12 mouse cellular contexts compared by ENCODE assay signal in the genomic region with DNA sequence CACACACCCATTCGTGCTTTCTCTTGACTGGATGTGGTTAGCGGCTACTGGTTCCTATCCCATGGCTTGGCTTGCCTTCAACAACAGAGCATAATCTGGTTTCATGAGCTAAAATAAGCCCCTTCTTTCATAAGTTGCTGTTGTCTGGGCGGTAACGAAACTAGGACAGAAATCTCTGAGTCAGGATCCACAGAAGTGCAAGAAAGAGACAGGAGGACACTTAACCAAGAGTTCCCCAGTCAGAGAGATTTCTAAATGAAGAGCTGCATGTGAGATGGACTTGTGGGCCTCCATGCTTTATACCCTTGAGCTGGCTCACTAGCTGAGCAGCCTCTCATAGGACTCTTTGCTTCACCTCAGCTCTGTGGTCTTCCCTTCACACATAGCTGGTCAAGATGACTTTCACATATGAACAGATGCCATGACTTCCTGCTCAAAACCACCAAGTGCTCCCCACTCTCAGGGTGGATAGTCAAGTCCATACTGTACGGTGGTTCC. TPM values are rescaled to one million over a fixed set of nuclear protein-coding genes. Genes with fewer than 3 reads are reported as not detected.
A peak's percentile ranks its signal among the peaks of the same experiment; 100 is the strongest.
DNase-seq lines count a peak whose midpoint lies in the region; ATAC-seq lines count a peak whose summit lies in the region.
"Had no signal": no experiment of that assay in that cellular context is flagged by ENCODE, and none has a peak within 500 bp of the region (broad histone marks: within the 10 kb centered on the region; RNA-seq: fewer than 3 reads in every experiment).

No protein-coding gene starts in this region.

- H3K27me3 ChIP-seq in heart, embryonic 11.5 days (ENCODE audit: control insufficient read depth, insufficient read depth, low read length): no peaks in the 10 kb centered on the region
- H3K27me3 ChIP-seq in forebrain, embryonic 16.5 days (replicated peaks; ENCODE audit: control insufficient read depth, insufficient read depth, low read length): no peaks in the 10 kb centered on the region
- no peaks in the 10 kb centered on the region for H3K27me3 ChIP-seq in embryonic facial prominence, embryonic 10.5 days (replicated peaks; ENCODE audit: low read depth, poor library complexity, severe bottlenecking)

- no peak overlapping the region for H3K9ac ChIP-seq in heart, embryonic 11.5 days (ENCODE audit: low read depth, low read length)
- H3K9ac ChIP-seq in forebrain, embryonic 16.5 days (replicated peaks; ENCODE audit: low read depth, low read length): no peak overlapping the region

- no peak for ATAC-seq in heart, embryonic 11.5 days (replicated peaks; ENCODE audit: insufficient number of reproducible peaks, low FRiP score, low TSS enrichment)
- ATAC-seq in forebrain, embryonic 16.5 days: no peak

- H3K4me1 ChIP-seq in heart, embryonic 11.5 days (ENCODE audit: control insufficient read depth, insufficient read depth, low read length): no peaks in the 10 kb centered on the region
- no peaks in the 10 kb centered on the region for H3K4me1 ChIP-seq in forebrain, embryonic 16.5 days (replicated peaks; ENCODE audit: control insufficient read depth, insufficient read depth, low read length)
- peaks cover 5% of the 10 kb centered on the region; the same call in 1 of the 2 replicates for H3K4me1 ChIP-seq in embryonic facial prominence, embryonic 10.5 days

- DNase-seq in heart, adult 11 months: peak; percentile 95
- DNase-seq in right cerebral cortex, postnatal 25 days: peak; percentile 15
- DNase-seq in right cerebral cortex, postnatal 14 days: no peak
- peak; percentile 13 to 64 for DNase-seq in left cerebral cortex, postnatal 14 days (ENCODE audit: low spot score in 2 of 2)
- DNase-seq in telencephalon, adult 2 months (ENCODE audit: low read depth, low spot score): peak; percentile 77
- DNase-seq in embryonic facial prominence, embryonic 10.5 days (ENCODE audit: low spot score): no peak
- DNase-seq: gastrocnemius, postnatal 25 days; kidney, postnatal 14 days; lung, postnatal 14 days; thymus, postnatal 25 days had no signal

- 90% methylated on average over 5 of the region's 5 CpGs for WGBS in heart, embryonic 11.5 days (ENCODE audit: insufficient replicate concordance)
- 96% methylated on average over 5 of the region's 5 CpGs for WGBS in forebrain, embryonic 16.5 days
- 91% methylated on average over 5 of the region's 5 CpGs for WGBS in embryonic facial prominence, embryonic 10.5 days

- H3K9me3 ChIP-seq in heart, embryonic 11.5 days (replicated peaks; ENCODE audit: control insufficient read depth, low read length): no peaks in the 10 kb centered on the region
- H3K9me3 ChIP-seq in forebrain, embryonic 16.5 days (ENCODE audit: control insufficient read depth, low read length): no peaks in the 10 kb centered on the region
- no peaks in the 10 kb centered on the region for H3K9me3 ChIP-seq in embryonic facial prominence, embryonic 10.5 days

- no peaks in the 10 kb centered on the region for H3K36me3 ChIP-seq in heart, embryonic 11.5 days (ENCODE audit: control insufficient read depth, insufficient read depth, low read length)
- no peaks in the 10 kb centered on the region for H3K36me3 ChIP-seq in forebrain, embryonic 16.5 days (ENCODE audit: control insufficient read depth, insufficient read depth)
- no peaks in the 10 kb centered on the region for H3K36me3 ChIP-seq in embryonic facial prominence, embryonic 10.5 days (replicated peaks)

- H3K4me2 ChIP-seq in heart, embryonic 11.5 days: no peak overlapping the region
- no peak overlapping the region for H3K4me2 ChIP-seq in forebrain, embryonic 16.5 days (ENCODE audit: low read length)

- no peak overlapping the region for H3K27ac ChIP-seq in heart, embryonic 11.5 days (ENCODE audit: low read depth, low read length)
- no peak overlapping the region for H3K27ac ChIP-seq in forebrain, embryonic 16.5 days (ENCODE audit: low read length)
- H3K27ac ChIP-seq in embryonic facial prominence, embryonic 10.5 days (replicated peaks): no peak overlapping the region

- intact Hi-C loops in left cerebral cortex, postnatal 14 days (cut with DNase I): no loop called here

- H3K4me3 ChIP-seq in heart, embryonic 11.5 days (ENCODE audit: low read depth, low read length): no peak overlapping the region
- no peak overlapping the region for H3K4me3 ChIP-seq in forebrain, embryonic 16.5 days (replicated peaks; ENCODE audit: low read length)
- H3K4me3 ChIP-seq in embryonic facial prominence, embryonic 10.5 days: no peak overlapping the region

RNA-seq across cellular contexts. Expression of a gene that starts 12.7 kb away (rescaled TPM):
- polyA plus RNA-seq in heart, embryonic 11.5 days (2014; fragmentation: Nextera tagmentation; extraction: Ambion mirVana): 1.7 and 1.9 TPM in 2 replicates
- 1 to 10 TPM; 4.6 TPM for total RNA-seq in left cerebral cortex, postnatal 14 days (2021)
- polyA plus RNA-seq in forebrain, embryonic 16.5 days (2015; fragmentation: Nextera tagmentation; extraction: Ambion mirVana): 1.7 and 1.8 TPM in 2 replicates
- 1.4 and 1.5 TPM in 2 replicates for polyA plus RNA-seq in embryonic facial prominence, embryonic 10.5 days (2016; fragmentation: Nextera tagmentation; extraction: Ambion mirVana)

RNA-seq across cellular contexts. Expression of a gene that starts 41.1 kb away (rescaled TPM):
- 0.44 and 0.77 TPM in 2 replicates for polyA plus RNA-seq in heart, embryonic 11.5 days (2014; fragmentation: Nextera tagmentation; extraction: Ambion mirVana)
- total RNA-seq in left cerebral cortex, postnatal 14 days (2021): 10 to 100 TPM; 38.1 to 39.6 TPM
- polyA plus RNA-seq in forebrain, embryonic 16.5 days (2015; fragmentation: Nextera tagmentation; extraction: Ambion mirVana): 47.8 and 61.8 TPM in 2 replicates
- polyA plus RNA-seq in embryonic facial prominence, embryonic 10.5 days (2016; fragmentation: Nextera tagmentation; extraction: Ambion mirVana): 1.5 and 2.0 TPM in 2 replicates
- total RNA-seq: gastrocnemius, postnatal 25 days had no signal

Comparison
In these comparisons a context has a peak if more than half of its experiments do, and no peak if none do; other contexts are left out.
1. DNase-seq: peak in heart, adult 11 months (single experiment), right cerebral cortex, postnatal 25 days (single experiment), left cerebral cortex, postnatal 14 days (2 of 2) and telencephalon, adult 2 months (single experiment); none in right cerebral cortex, postnatal 14 days (single experiment) and embryonic facial prominence, embryonic 10.5 days (single experiment).
2. RNA of a gene that starts 41.1 kb away (polyA plus RNA-seq): 47.8 to 61.8 TPM in forebrain, embryonic 16.5 days; 1.5 to 2.0 TPM in embryonic facial prominence, embryonic 10.5 days and 0.44 to 0.77 TPM in heart, embryonic 11.5 days; every median in the first group is over 10 times any median in the second.